Mouse (Mus musculus) limb, embryonic 11.5 days (tissue): Measurements from ENCODE around the gene Foxn3. TPM values are rescaled to one million over a fixed set of nuclear protein-coding genes. Genes with fewer than 3 reads are reported as not detected.

ENCODE experiments used
- ATAC-seq: fragments of 200-750 bp; cut with Nextera tagmentation; 2 replicates; pipeline ENCODE4 v1.8.0; 2017; ENCODE audit warnings: low read depth; ENCODE audit not compliant: insufficient number of reproducible peaks, low FRiP score, low TSS enrichment
- DNase-seq: peaks from one replicate; pipeline ENCODE4 v3.0.0-alpha.2; 2015; ENCODE audit warnings: low spot score
- H3K27ac ChIP-seq: fragments of 300-500 bp; sonication (generic); replicated peaks from 2 replicates; pipeline ENCODE4 v1.5.1; 2014; ENCODE audit warnings: low read depth, mild to moderate bottlenecking, low read length
- H3K27me3 ChIP-seq: fragments of 300-500 bp; sonication (generic); 2 replicates; pipeline ENCODE4 v1.6.1; 2014; ENCODE audit warnings: mild to moderate bottlenecking, low read length, mixed read lengths; ENCODE audit not compliant: control insufficient read depth, insufficient read depth
- H3K36me3 ChIP-seq: fragments of 300-500 bp; sonication (generic); 2 replicates; pipeline ENCODE4 v1.6.1; 2014; ENCODE audit warnings: mild to moderate bottlenecking, low read length, moderate library complexity, mixed read lengths; ENCODE audit not compliant: control insufficient read depth, insufficient read depth
- H3K4me1 ChIP-seq: fragments of 300-500 bp; sonication (generic); 2 replicates; pipeline ENCODE4 v1.6.1; 2014; ENCODE audit warnings: low read length, mixed read lengths; ENCODE audit not compliant: control insufficient read depth, insufficient read depth
- H3K4me2 ChIP-seq: fragments of 300-500 bp; sonication (generic); 2 replicates; pipeline ENCODE4 v1.6.1; 2014; ENCODE audit warnings: low read depth, mild to moderate bottlenecking, moderate library complexity; ENCODE audit not compliant: severe bottlenecking
- H3K4me3 ChIP-seq: fragments of 300-500 bp; sonication (generic); 2 replicates; pipeline ENCODE4 v1.5.1; 2014; ENCODE audit warnings: low read depth, low read length
- H3K9ac ChIP-seq: fragments of 300-500 bp; sonication (generic); 2 replicates; pipeline ENCODE4 v1.6.1; 2014; ENCODE audit warnings: mild to moderate bottlenecking, low read length
- H3K9me3 ChIP-seq: fragments of 300-500 bp; sonication (generic); 2 replicates; pipeline ENCODE4 v1.6.1; 2016; ENCODE audit warnings: low read length; ENCODE audit not compliant: control insufficient read depth
- WGBS: fragments of 180-500 bp; shearing (Covaris S2); extraction: QIAGEN DNeasy Blood & Tissue Kit; methylation state at CpG from one replicate; pipeline ENCODE4 v1.1.7; 2014; 5-methylcytosine and 5-hydroxymethylcytosine counted together
- polyA plus RNA-seq: library from polyadenylated mRNA; unstranded; fragments of >200 nt; fragmentation: Nextera tagmentation; extraction: Ambion mirVana; gene quantifications from 2 replicates; pipeline ENCODE4 v1.2.1, GENCODE M21; 2014

The Foxn3 gene
- polyA plus RNA-seq, 1 experiment from 2014 or later: 95.6 TPM

DNA sequence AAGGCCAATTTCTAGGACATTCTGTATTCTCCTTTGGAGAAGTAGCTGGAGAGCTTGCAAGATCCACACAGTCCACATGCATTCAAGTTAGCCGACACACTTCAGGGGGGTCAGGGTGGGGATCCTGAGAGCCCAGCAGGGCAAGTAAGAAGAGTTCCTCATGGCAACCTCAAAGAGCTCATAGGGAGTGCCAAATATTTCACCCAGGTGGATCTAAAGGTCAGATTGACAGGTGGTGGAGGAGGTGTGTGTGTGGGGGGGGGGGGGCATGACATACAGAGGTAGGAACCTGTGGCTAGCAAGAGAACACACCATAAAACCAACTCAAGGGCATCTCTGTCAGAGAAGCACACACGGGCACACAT is 144.0 kb downstream of the Foxn3 start:
- H3K27ac ChIP-seq: no peak overlapping the region
- ATAC-seq (no peak), DNase-seq (no peak)
- H3K4me2 ChIP-seq: no peak overlapping the region
- no peak overlapping the region for H3K4me3 ChIP-seq
- H3K9ac ChIP-seq: no peak overlapping the region
- no peaks in the 10 kb centered on the region for H3K36me3 ChIP-seq
- WGBS: 90% methylated on average over 2 of the region's 2 CpGs
- H3K4me1 ChIP-seq: no peaks in the 10 kb centered on the region; the same call in 1 of the 2 replicates
- no peaks in the 10 kb centered on the region for H3K9me3 ChIP-seq
- H3K27me3 ChIP-seq: no peaks in the 10 kb centered on the region

GRCm38 (mm10) chr12:99418476-99419395 is 144.6 kb downstream of the Foxn3 start:
- Histone ChIP-seq H3K9me3 (no peaks in the 10 kb centered on the region), H3K4me2 (no peak overlapping the region), H3K36me3 (no peaks in the 10 kb centered on the region), H3K9ac (no peak overlapping the region), H3K4me1 (no peaks in the 10 kb centered on the region; the same call in 1 of the 2 replicates), H3K4me3 (no peak overlapping the region), H3K27ac (no peak overlapping the region), H3K27me3 (no peaks in the 10 kb centered on the region)
- DNase-seq (no peak), ATAC-seq (no peak)
- WGBS: 76% methylated on average over 7 of the region's 7 CpGs

- Histone ChIP-seq H3K27ac (no peak overlapping the region), H3K4me2 (no peak overlapping the region), H3K36me3 (no peaks in the 10 kb centered on the region), H3K4me1 (no peaks in the 10 kb centered on the region; the same call in 1 of the 2 replicates), H3K27me3 (no peaks in the 10 kb centered on the region), H3K9me3 (no peaks in the 10 kb centered on the region), H3K9ac (no peak overlapping the region), H3K4me3 (no peak overlapping the region)
- ATAC-seq (no peak), DNase-seq (no peak)
- 90% methylated on average over 9 of the region's 9 CpGs for WGBS
These were observed 145.5 kb downstream of the Foxn3 start for GRCm38 (mm10) chr12:99417885-99418284.

DNA sequence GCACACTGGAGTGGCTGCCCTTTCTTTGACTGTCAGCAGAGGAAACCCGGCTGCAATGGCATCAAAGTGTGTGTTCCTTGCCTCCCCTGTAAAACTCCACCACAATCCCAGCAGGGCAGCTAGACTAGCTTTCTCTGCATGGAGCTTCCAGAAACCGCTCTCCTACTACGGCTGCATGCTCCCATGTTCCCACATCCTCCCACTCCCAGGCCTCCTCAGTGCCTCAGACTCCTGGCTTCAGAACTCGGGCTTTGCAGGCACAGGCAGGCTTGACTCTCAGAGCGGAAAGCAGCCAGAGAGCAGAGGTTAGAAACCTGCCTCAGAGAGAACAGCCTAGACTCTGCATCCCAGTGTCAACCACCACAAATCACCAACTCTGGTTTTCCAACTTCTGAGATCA is 147.8 kb downstream of the Foxn3 start:
- no peak for ATAC-seq
- WGBS: 55% methylated on average over 5 of the region's 5 CpGs
- no peak overlapping the region for H3K4me3 ChIP-seq

GRCm38 (mm10) chr12:99412496-99412895 is 150.9 kb downstream of the Foxn3 start:
- no peak overlapping the region for H3K4me2 ChIP-seq
- 46% methylated on average over 3 of the region's 3 CpGs for WGBS
- no peak overlapping the region for H3K9ac ChIP-seq
- ATAC-seq: no peak
- DNase-seq: no peak
- H3K9me3 ChIP-seq: no peaks in the 10 kb centered on the region
- no peaks in the 10 kb centered on the region for H3K36me3 ChIP-seq
- no peaks in the 10 kb centered on the region; the same call in 1 of the 2 replicates for H3K4me1 ChIP-seq
- H3K27ac ChIP-seq: no peak overlapping the region
- H3K27me3 ChIP-seq: no peaks in the 10 kb centered on the region
- H3K4me3 ChIP-seq: no peak overlapping the region

More for the DNA sequence above, 147.8 kb downstream of the Foxn3 start:
- Histone ChIP-seq H3K27ac (no peak overlapping the region), H3K27me3 (no peaks in the 10 kb centered on the region), H3K9ac (no peak overlapping the region), H3K36me3 (no peaks in the 10 kb centered on the region), H3K4me2 (no peak overlapping the region), H3K4me1 (no peaks in the 10 kb centered on the region; the same call in 1 of the 2 replicates), H3K9me3 (no peaks in the 10 kb centered on the region)
- DNase-seq: no peak

DNA sequence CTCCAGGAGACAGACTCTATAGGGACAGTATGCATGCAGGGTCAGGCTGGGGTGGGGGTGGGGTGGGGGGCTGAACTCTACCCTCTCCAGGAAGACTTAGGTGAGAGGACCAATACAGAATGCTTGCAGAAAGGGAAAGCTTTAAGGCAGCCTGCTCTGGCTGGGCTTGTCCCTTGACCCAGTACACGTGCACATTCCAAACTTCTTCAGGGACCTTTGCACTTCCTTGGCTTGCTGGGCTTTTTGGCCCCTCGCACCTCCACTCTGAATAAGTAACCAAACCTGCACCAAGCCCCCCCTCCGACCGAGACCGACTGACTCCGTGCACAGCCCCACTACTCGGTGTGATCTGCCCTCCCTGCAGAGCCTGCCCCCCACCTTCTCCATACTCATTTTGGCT is 151.3 kb downstream of the Foxn3 start:
- WGBS: 39% methylated on average over 7 of the region's 7 CpGs
- Histone ChIP-seq H3K27me3 (no peaks in the 10 kb centered on the region), H3K9me3 (no peaks in the 10 kb centered on the region), H3K4me3 (no peak overlapping the region), H3K27ac (no peak overlapping the region), H3K36me3 (no peaks in the 10 kb centered on the region), H3K4me1 (no peaks in the 10 kb centered on the region; the same call in 1 of the 2 replicates), H3K9ac (no peak overlapping the region), H3K4me2 (no peak overlapping the region)
- DNase-seq: no peak
- no peak for ATAC-seq

GRCm38 (mm10) chr12:99408651-99409050 is 154.7 kb downstream of the Foxn3 start:
- ATAC-seq (no peak), DNase-seq (no peak)
- Histone ChIP-seq H3K9ac (no peak overlapping the region), H3K27ac (no peak overlapping the region), H3K4me3 (no peak overlapping the region), H3K9me3 (no peaks in the 10 kb centered on the region), H3K4me2 (no peak overlapping the region), H3K36me3 (no peaks in the 10 kb centered on the region), H3K27me3 (no peaks in the 10 kb centered on the region), H3K4me1 (no peaks in the 10 kb centered on the region; the same call in 1 of the 2 replicates)
- 83% methylated on average over 3 of the region's 3 CpGs for WGBS

DNA sequence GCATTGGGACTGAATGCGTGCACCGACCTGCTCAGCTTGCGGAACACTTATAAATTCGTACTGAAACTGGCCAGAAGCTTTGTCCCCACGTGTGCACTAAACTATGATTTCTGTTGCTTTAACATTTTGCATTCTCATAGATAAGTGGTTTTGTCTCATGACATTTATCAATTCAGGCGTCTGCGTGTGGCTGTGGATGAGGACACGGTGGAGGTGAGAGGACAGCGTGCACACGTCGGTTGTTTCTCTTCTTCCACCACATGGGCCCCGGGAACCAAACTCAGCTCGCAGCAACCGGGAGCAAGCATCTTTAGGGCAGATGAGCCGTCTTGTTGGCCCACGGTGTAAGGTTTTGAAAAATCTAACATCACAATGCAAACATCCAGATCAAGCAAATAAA is 155.3 kb downstream of the Foxn3 start:
- H3K36me3 ChIP-seq: no peaks in the 10 kb centered on the region
- no peak overlapping the region for H3K27ac ChIP-seq
- H3K4me2 ChIP-seq: no peak overlapping the region
- no peak overlapping the region for H3K9ac ChIP-seq
- 92% methylated on average over 16 of the region's 16 CpGs for WGBS
- H3K4me3 ChIP-seq: no peak overlapping the region
- H3K27me3 ChIP-seq: no peaks in the 10 kb centered on the region
- no peaks in the 10 kb centered on the region; the same call in 1 of the 2 replicates for H3K9me3 ChIP-seq
- DNase-seq: no peak
- H3K4me1 ChIP-seq: no peaks in the 10 kb centered on the region; the same call in 1 of the 2 replicates
- no peak for ATAC-seq
